Mouse (Mus musculus) A20 (cell line): ENCODE measurements at regions not wholly inside any gene's neighbourhood (a gene's known extent, or its start where the extent isn't known, plus 50 kb on each side); places are given as distances from the start of the nearest gene placed in this dataset.

Experiments used
- DNase-seq: peaks from one replicate; pipeline ENCODE4 v3.0.0-alpha.2; 2011; ENCODE audit warnings: low read depth, low spot score

DNA sequence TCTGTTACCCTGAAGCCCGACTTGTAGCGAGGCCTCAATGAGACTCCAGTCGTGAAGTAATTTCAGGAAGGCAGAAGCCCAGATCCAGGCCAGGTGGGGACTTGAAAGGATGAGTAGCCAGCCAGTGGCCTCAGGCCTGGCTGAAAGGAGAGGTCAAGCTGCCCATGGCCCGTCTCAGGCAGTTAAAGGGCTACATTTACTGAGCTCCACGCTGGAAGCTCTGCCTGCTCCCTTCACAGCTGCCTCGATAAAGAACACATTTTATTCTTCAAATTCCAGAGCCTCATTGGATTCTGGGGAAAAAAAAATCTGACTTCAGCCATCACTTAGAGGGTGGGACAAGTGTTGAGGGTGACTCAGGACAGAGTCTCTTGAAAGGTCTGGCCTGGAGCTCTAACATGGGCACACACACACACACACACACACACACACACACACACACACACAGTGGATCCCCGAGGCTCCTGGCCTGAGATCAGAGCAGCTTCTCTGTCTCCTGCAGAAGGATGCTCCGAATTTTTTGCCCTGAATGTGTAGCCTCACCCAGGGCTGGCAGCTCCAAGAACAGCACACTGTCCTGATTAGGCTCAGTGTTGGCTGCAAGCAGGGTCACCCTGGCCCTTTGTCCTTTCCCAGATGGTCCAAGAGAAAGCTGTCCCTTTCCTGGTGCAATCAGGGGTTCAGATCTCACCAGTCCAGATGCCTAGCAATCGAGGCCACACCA lies 53.0 kb downstream of the Gadd45g start:
- no peak for DNase-seq

DNA sequence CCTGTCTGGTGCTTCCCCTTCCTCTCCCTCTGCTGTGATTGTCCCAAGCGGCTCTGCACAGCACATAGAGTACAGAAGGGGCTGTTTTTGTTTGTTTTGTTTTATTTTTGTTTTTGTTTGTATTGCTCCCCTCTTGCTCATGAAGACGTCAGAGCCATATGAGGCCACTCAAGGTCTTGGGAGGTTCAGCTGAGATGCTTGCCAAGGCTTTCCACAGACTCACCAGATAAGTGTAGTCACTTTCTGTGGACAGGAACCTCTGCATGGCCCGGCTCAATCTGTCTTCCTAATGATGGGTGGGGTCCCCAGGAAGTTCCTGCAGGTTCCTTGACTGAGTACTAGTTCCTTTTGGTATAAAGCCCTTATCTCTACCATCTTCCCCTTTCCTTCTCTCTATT lies 53.6 kb downstream of the Gadd45g start:
- no peak for DNase-seq

DNA sequence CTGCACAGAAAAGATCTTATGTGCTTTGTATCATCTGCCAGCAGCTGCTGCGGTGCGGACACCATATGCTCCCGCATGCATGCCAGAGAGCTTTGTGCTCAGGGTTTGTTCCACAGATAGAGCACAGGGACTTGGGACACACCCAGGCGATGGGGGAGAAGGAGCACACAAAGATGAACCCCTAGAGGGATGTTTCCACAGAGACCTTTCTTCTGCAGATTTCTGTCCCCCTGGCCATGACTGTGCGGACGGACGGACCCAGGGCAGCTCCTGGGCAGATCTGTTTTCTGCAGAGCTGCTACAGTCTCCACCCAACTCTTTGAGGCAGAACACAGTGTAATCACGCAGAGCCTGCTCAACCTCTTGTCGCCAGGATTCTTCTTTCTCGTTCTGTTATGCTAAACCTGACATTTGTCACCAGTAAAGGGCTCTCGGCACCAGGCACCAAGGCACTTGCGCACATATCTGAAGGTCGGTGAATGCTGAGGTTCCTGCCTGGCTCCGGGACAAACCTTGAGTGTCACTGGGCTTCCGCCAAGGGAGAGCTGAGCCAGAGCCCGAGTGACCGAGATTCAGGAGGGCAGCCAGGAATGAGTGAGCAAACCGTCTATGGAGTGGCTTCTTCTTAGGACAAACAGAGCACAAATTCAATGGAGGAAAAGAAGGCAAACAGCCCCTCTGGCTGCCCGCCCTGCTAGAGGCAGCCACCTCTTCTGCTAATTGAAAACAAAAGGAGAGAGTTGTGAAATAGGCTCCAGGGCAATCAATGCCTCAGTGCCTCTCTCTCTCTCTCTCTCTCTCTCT lies 56.2 kb downstream of the Gadd45g start:
- DNase-seq = no peak

DNA sequence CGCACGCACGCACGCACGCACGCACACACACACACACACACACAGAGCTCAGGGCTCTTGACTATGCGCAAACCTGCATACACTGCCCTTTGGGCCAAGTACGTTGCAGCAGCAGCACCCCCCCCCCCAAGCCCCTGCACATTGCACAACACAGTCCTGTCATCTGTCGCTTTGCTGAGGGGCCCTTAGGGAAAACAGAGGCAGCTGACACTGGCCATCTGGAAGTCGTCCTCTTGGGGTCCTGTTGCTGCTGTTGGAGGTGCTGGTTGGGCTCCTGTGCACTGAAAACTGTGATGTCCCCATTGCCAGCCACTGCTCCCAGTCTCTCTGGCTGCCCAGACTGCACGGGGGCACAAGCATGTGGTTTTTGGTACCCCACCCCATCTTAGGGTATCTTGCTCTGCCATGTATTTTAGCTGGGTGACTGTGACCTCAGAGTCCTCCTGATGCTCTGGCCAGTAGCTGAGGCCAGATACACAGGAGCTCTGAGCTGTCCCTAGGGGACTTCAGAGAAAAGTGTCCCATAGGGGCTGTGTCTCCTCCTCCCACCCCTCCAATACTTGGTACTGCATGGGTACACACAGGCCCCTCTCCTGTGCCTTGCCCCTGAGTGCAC lies 57.0 kb downstream of the Gadd45g start:
- no peak for DNase-seq

DNA sequence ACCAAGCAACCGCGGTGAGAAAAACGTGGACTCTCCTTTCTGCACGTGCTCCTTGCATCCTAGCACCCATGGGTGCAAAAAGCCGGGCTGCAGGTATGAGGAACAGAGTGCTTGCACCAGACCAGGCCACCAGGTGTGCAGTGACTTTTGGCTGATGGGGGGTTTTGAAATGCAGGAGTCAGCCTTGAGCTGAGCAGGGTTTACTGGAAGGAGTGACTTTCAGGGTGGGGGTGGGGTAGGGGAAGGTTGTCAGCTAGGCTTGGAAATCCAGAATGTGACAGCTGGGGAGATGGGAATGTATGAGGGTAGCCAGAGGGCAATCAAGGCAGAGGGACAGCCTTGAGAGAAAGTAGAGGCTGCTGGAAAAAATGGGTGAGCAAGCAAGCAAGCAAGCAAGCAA lies 58.8 kb downstream of the Gadd45g start:
- DNase-seq = no peak

GRCm38 (mm10) chr13:51906103-51906502 lies 59.6 kb downstream of the Gadd45g start:
- DNase-seq = no peak

DNA sequence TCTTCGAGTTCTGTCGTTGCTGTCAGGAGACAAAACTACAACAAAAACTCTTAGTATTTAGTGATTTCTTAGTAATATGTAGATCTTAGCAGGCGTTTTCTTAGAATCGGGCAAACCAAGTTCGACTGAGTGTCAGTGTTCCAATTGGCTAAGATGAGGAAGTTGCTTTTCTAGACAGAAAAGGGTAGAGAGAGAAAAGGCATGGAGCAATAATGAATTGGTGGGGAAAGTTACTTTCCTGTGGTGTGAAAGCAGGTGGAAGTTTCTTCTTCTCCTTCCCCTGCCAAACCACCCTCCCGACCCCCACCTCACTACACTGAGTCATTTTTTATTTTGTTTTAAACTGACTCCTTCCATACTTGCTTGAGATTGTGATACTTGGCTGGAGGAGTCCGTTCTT lies 62.0 kb downstream of the Gadd45g start:
- DNase-seq = no peak

- no peak for DNase-seq
Observed at GRCm38 (mm10) chr13:51911296-51911998, 65.0 kb downstream of the Gadd45g start.

DNA sequence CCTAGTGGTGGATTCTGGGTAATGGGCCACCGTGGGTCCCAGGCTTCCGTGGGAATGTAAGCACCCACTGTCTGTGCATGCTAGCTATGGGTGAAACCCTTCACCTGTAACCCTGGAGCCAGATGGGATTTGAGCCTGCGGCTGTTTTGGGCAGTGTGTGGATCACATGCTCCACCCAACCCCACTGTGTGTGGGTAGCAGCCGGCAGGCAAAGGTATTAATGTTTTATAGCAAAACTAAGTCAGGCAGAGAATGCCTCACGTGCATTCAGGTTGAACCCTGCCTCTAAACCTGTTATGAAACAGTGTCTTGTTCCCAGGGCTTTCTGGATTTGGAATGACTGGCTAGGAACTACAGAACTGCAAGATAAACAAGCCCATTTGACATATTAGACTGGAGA lies 66.0 kb downstream of the Gadd45g start:
- no peak for DNase-seq

DNA sequence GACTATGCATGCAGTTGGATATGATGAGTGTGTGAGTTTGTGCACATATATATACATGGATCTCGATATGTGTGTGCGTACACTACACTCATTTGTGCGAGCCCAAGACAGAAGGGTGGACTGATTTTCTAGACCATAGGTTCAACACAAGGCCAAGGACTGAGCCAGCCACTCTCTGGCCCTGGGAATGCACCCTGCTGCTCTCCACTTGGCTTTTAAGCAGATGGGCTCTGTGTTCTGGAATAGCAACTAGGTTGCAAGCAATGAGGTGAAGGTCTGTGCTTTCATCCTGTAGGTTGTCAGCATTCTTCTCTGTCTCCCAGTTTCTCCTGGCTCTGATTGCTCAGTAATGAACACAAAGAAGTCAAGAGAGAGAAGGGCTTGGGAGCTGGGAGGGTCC lies 66.5 kb downstream of the Gadd45g start:
- DNase-seq = no peak

- no peak for DNase-seq
Observed at GRCm38 (mm10) chr13:51916666-51917240, 70.3 kb downstream of the Gadd45g start.

- no peak for DNase-seq
Observed at GRCm38 (mm10) chr13:51917658-51918057, 71.2 kb downstream of the Gadd45g start.

GRCm38 (mm10) chr13:51918108-51918507 lies 71.6 kb downstream of the Gadd45g start:
- DNase-seq = no peak

- DNase-seq = no peak
Observed at GRCm38 (mm10) chr13:51918781-51919170, 72.3 kb downstream of the Gadd45g start.

DNA sequence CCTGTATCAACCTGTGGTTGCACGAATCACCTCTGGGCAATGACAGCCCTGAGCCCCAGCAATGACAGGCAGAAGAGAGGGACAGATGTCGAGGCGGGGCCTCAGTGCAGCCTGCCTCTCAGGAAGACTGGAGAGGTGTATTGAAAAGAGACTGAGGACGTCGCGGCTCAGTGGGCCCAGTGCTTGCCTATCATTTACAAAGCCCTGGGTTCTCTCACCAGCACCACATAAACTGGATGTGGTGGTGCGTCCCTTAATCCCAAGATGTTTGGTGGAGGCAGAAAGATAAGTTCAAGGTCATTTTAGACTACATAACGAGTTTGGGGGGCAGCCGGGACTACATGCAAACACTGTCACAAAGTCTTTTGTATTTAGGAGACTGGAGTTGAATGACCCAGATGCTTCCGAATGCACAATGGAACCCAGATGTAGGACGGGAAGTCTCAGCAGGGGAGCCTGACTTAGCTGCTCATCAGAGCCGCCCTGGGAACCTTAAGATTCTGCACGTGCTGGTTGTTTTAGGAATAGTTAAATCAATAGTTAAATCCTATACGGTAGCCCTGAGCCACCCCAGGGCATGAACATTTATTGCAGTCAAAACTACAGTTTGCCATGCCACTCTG lies 72.8 kb downstream of the Gadd45g start:
- DNase-seq = peak; percentile 34

DNA sequence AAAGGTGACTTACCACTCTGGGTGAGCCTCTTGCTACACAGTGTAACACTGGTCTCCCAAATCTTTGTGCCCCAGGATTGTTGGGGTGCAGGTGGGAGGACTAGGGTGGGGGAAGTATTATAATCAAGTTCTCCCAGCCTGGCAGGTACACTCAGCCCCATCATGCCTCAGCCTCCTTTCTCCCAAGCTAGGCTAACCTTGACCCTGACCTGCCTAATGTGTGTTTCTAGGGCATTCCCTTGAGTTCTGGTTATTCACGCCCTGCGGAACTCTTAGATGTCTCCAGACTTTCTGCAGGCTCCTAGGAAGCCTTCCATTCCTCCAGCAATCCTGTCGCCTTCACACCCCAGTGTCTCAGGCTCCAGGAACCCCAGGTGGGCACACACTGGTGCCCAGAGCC lies 73.5 kb downstream of the Gadd45g start:
- DNase-seq = no peak

- no peak for DNase-seq
Observed at GRCm38 (mm10) chr13:51920511-51921351, 74.3 kb downstream of the Gadd45g start.

DNA sequence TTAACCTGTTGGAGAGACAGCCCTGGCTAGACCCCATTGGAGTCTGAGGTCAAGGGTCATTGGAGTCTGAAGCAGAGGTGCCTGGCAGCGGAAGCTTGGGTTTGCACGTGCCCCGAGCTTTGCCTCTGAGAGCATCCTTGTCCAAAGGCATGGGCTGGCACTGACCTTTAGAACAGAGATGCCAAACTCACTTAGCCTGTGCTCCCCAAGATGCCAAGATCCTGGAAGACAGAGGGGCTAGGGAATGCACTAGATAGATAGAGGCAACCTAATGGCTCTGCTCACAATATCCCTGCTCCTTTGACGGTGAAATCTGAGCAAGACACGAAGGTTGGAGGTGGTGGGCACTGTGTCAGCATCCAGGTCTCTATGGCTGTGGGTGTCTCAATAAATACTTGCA lies 75.1 kb downstream of the Gadd45g start:
- no peak for DNase-seq

- no peak for DNase-seq
Observed at GRCm38 (mm10) chr13:51926764-51927163, 80.3 kb downstream of the Gadd45g start.

GRCm38 (mm10) chr13:51929730-51930129 lies 83.3 kb downstream of the Gadd45g start:
- no peak for DNase-seq
